ENCODE assay signal across 11 mouse cellular contexts in the genomic region with DNA sequence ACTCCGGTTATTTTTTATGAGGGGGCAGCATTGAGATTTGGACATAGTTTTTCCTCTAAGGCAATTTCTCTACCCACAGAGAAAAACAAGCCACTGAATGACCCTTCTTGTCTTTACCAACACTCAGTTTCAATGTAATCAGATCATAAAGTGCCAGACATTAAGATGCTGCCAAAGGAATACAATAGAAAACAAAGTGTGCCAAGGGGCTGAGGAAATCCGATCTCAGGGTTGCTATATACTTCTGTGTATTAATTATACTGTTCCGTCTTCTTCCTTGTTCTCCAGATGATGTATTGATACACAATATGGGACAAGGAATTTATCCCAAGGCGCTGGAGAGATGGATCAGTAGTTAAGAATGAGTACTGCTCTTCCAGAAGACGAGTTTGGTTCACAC.
"Had no signal": no experiment of that assay in that cellular context is flagged by ENCODE, and none has a peak within 500 bp of the region (broad histone marks: within the 10 kb centered on the region; RNA-seq: fewer than 3 reads in every experiment).

No protein-coding gene starts in this region.

- DNase-seq: retina, postnatal 1 day; right cerebral cortex, adult 18-20 months; right cerebral cortex, postnatal 14 days; right cerebral cortex, postnatal 25 days; right cerebral cortex, postnatal 4 days; spleen, adult 18-20 months; thymus, adult 18-20 months; thymus, adult 2 months; thymus, postnatal 25 days; thymus, postnatal 36 days; thymus, postnatal 4 days had no signal
